Mouse (Mus musculus): ENCODE results near the gene Pla2g2d. TPM values are rescaled to one million over a fixed set of nuclear protein-coding genes. Genes with fewer than 3 reads are reported as not detected.

Pla2g2d gene
- total and polyA plus RNA-seq, 3 experiments, result 0.26 to 2.7 (median 0.55) TPM

DNA sequence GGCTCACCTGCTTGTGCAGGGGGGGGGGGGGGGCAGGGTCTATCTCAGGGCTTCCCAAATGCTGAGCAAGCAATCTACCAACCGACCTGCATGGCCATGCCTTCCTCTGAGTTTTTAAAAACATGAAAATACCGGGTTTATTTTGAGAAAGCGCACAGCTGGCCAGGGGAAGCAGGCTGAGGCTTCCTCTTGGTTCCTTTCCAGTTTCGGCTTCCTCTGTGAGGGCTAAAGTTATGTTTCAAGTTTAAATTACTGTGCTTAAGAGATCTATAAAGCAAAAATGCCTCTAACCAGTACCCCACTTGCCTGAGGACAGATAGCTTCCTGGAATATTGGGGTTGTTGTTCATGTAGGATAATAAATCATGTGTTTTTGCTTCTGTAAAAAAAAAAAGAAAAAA is 10.6 kb downstream of the Pla2g2d start:
- no peak overlapping the region for H3K9ac ChIP-seq (ENCODE audit: low read depth, low read length)
- TF ChIP-seq POLR2A (IDR thresholded peaks at IDR 0.05; ENCODE audit: insufficient read depth, low read depth, low read length), result no peak
- TF ChIP-seq EP300 (IDR thresholded peaks at IDR 0.05; ENCODE audit: insufficient read depth, low read depth, low read length), result no peak
- TF ChIP-seq CTCF (IDR thresholded peaks at IDR 0.05), result no peak
- no peaks in the 10 kb centered on the region for H3K79me2 ChIP-seq (replicated peaks; ENCODE audit: control insufficient read depth, insufficient read depth, low read length)
- H3K27ac ChIP-seq, result no peak overlapping the region
- peaks cover 2% of the 10 kb centered on the region; the same call in 1 of the 2 replicates for H3K4me1 ChIP-seq (ENCODE audit: control insufficient read depth, insufficient read depth, low read length)
- intact Hi-C loops (cut with DNase I), result no loop called here
- no peak overlapping the region for H3K4me3 ChIP-seq
- DNase-seq, result peak in 1 of 2 experiments; percentile 24
- no peaks in the 10 kb centered on the region for H3K36me3 ChIP-seq (ENCODE audit: control insufficient read depth, insufficient read depth, low read length)
- WGBS, result 18% methylated on average over 4 of the region's 4 CpGs
- H3K27me3 ChIP-seq (ENCODE audit: control insufficient read depth, insufficient read depth, low read length), result no peaks in the 10 kb centered on the region

DNA sequence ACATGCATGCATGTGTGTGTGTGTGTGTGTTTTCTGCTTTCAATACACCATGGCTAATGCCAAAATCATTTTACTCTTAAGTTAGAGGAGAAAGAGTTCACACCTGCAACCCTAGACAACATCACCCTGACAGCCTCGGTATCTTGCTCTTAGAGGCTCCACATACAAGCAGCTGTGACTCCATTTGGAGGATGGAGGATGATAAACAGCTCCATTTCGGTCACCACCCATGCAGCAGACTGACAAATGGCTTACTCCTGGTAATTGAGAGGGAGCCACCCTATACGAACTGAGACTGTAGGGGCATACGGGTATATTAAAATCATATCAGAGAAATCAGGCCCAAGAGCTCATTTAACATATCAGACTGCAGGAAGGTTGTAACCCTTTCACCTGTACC is 12.8 kb downstream of the Pla2g2d start:
- peaks cover 2% of the 10 kb centered on the region; the same call in 1 of the 2 replicates for H3K4me1 ChIP-seq (ENCODE audit: control insufficient read depth, insufficient read depth, low read length)
- no peaks in the 10 kb centered on the region for H3K79me2 ChIP-seq (replicated peaks; ENCODE audit: control insufficient read depth, insufficient read depth, low read length)
- WGBS, result 83% methylated on average over 4 of the region's 4 CpGs
- H3K27me3 ChIP-seq (ENCODE audit: control insufficient read depth, insufficient read depth, low read length), result no peaks in the 10 kb centered on the region
- intact Hi-C loops (cut with DNase I), result no loop called here
- no peak overlapping the region for H3K4me3 ChIP-seq
- no peaks in the 10 kb centered on the region for H3K36me3 ChIP-seq (ENCODE audit: control insufficient read depth, insufficient read depth, low read length)
- no peak overlapping the region for H3K9ac ChIP-seq (ENCODE audit: low read depth, low read length)
- DNase-seq, result no peak
- TF ChIP-seq CTCF (IDR thresholded peaks at IDR 0.05) (no peak), EP300 (IDR thresholded peaks at IDR 0.05; ENCODE audit: insufficient read depth, low read depth, low read length) (no peak), POLR2A (IDR thresholded peaks at IDR 0.05; ENCODE audit: insufficient read depth, low read depth, low read length) (no peak)
- H3K27ac ChIP-seq, result no peak overlapping the region

DNA sequence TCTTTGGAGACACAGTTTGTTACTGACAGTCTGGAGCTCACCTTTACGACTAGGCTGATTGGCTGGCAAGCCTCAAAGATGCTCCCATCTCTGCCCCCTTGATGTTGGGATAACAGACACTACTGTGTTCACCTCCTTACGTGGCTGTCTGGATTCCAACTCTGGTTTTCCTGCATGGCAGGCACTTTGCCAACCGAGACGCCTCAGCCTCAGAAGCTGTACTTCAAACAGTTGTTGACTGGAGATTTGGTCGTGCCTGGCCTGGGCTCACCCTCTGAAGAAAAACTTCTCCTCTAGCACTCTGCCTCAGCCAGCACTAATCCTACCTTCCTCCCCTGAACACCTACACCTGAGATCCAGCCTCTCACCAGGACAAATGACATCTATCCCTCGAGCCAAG is 15.9 kb downstream of the Pla2g2d start:
- H3K4me3 ChIP-seq, result no peak overlapping the region
- WGBS, result 55% methylated on average over 6 of the region's 6 CpGs
- H3K79me2 ChIP-seq (replicated peaks; ENCODE audit: control insufficient read depth, insufficient read depth, low read length), result no peaks in the 10 kb centered on the region
- no peak overlapping the region for H3K9ac ChIP-seq (ENCODE audit: low read depth, low read length)
- TF ChIP-seq POLR2A (IDR thresholded peaks at IDR 0.05; ENCODE audit: insufficient read depth, low read depth, low read length), result no peak
- no peak for TF ChIP-seq EP300 (IDR thresholded peaks at IDR 0.05; ENCODE audit: insufficient read depth, low read depth, low read length)
- H3K36me3 ChIP-seq (ENCODE audit: control insufficient read depth, insufficient read depth, low read length), result no peaks in the 10 kb centered on the region
- H3K27ac ChIP-seq, result no peak overlapping the region
- no peaks in the 10 kb centered on the region for H3K27me3 ChIP-seq (ENCODE audit: control insufficient read depth, insufficient read depth, low read length)
- DNase-seq, result no peak
- H3K4me1 ChIP-seq (ENCODE audit: control insufficient read depth, insufficient read depth, low read length), result no peaks in the 10 kb centered on the region
- intact Hi-C loops (cut with DNase I), result no loop called here

DNA sequence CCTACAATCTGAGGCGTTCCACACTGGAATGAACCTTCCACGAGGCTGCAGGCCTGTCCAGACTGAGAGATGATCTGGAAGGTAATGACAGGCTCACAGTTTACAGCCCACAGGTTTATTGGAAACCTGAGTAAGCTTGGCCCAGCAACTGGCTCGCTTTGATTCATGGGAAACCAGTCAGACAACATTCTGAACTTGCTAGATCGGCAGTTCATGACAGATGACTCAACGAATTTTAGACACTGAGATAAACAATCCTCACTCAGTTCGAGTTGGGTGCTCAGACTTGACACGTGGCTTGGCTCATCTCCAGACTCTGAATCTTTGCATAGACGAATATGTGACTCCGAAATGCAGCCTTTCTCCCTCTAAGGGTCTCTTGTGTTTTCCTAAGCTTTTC is 17.1 kb downstream of the Pla2g2d start:
- no peak overlapping the region for H3K4me3 ChIP-seq
- no peaks in the 10 kb centered on the region for H3K27me3 ChIP-seq (ENCODE audit: control insufficient read depth, insufficient read depth, low read length)
- no peak overlapping the region for H3K27ac ChIP-seq
- no peak for TF ChIP-seq POLR2A (IDR thresholded peaks at IDR 0.05; ENCODE audit: insufficient read depth, low read depth, low read length)
- no peak for TF ChIP-seq CTCF (IDR thresholded peaks at IDR 0.05)
- TF ChIP-seq EP300 (IDR thresholded peaks at IDR 0.05; ENCODE audit: insufficient read depth, low read depth, low read length), result no peak
- no peaks in the 10 kb centered on the region for H3K4me1 ChIP-seq (ENCODE audit: control insufficient read depth, insufficient read depth, low read length)
- H3K9ac ChIP-seq (ENCODE audit: low read depth, low read length), result no peak overlapping the region
- WGBS, result 38% methylated on average over 9 of the region's 9 CpGs
- no peaks in the 10 kb centered on the region for H3K79me2 ChIP-seq (replicated peaks; ENCODE audit: control insufficient read depth, insufficient read depth, low read length)
- intact Hi-C loops (cut with DNase I), result no loop called here
- H3K36me3 ChIP-seq (ENCODE audit: control insufficient read depth, insufficient read depth, low read length), result no peaks in the 10 kb centered on the region
- DNase-seq, result no peak

DNA sequence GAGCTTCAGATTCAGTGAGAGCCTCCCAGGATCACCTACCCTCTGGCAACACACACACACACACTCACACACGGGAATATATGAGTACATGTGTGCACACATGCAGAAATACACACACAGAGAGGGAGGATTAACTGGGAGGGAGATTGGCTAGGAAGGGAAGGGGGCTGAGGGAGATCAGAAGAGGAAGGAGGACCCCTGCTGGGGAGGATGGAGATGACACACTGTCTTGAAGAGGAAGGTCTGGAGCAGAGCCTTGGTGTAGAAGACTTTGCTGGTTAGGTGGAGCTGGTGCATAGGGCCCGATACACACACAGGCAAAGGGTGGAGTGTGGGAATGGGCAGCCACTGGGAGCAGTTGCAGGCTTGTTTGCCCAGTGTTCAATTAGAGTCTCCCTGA is 17.7 kb downstream of the Pla2g2d start:
- no peak overlapping the region for H3K4me3 ChIP-seq
- DNase-seq, result no peak
- intact Hi-C loops (cut with DNase I), result loop anchor here (1.0 kb wide), 1 partner anchor 45 kb away; no protein-coding TSS in a partner anchor

DNA sequence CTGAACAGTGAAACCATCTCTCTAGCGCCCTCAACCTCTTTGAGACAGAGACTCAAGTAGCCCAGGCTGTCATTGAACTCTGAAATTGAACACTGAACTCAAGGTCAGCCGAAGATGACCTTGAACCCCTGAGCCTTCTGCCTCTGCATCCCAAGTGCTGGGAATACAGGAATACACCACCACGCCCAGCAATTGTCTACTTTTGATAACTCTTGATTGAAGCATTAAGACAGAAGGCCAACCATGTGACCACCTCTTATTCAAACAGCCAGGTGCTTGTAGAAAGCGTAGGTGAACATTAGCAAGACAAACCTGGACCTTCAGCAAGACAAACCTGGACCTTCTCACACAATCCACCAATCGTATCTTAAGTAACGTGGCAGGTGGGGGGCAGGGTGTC is 18.8 kb downstream of the Pla2g2d start:
- no peaks in the 10 kb centered on the region for H3K4me1 ChIP-seq (ENCODE audit: control insufficient read depth, insufficient read depth, low read length)
- no peak overlapping the region for H3K9ac ChIP-seq (ENCODE audit: low read depth, low read length)
- TF ChIP-seq EP300 (IDR thresholded peaks at IDR 0.05; ENCODE audit: insufficient read depth, low read depth, low read length) (no peak), POLR2A (IDR thresholded peaks at IDR 0.05; ENCODE audit: insufficient read depth, low read depth, low read length) (no peak), CTCF (IDR thresholded peaks at IDR 0.05) (no peak)
- H3K27ac ChIP-seq, result no peak overlapping the region
- WGBS, result 88% methylated on average over 6 of the region's 6 CpGs
- H3K36me3 ChIP-seq (ENCODE audit: control insufficient read depth, insufficient read depth, low read length), result no peaks in the 10 kb centered on the region
- no peaks in the 10 kb centered on the region for H3K27me3 ChIP-seq (ENCODE audit: control insufficient read depth, insufficient read depth, low read length)
- no peaks in the 10 kb centered on the region for H3K79me2 ChIP-seq (replicated peaks; ENCODE audit: control insufficient read depth, insufficient read depth, low read length)
- no peak overlapping the region for H3K4me3 ChIP-seq
- intact Hi-C loops (cut with DNase I), result no loop called here
- DNase-seq, result no peak

More for the DNA sequence above, 17.7 kb downstream of the Pla2g2d start:
- WGBS, result 63% methylated on average over 2 of the region's 2 CpGs
- no peaks in the 10 kb centered on the region for H3K27me3 ChIP-seq (ENCODE audit: control insufficient read depth, insufficient read depth, low read length)
- no peak overlapping the region for H3K9ac ChIP-seq (ENCODE audit: low read depth, low read length)
- TF ChIP-seq CTCF (IDR thresholded peaks at IDR 0.05), result peak; percentile 50
- no peak for TF ChIP-seq EP300 (IDR thresholded peaks at IDR 0.05; ENCODE audit: insufficient read depth, low read depth, low read length)
- H3K79me2 ChIP-seq (replicated peaks; ENCODE audit: control insufficient read depth, insufficient read depth, low read length), result no peaks in the 10 kb centered on the region
- H3K4me1 ChIP-seq (ENCODE audit: control insufficient read depth, insufficient read depth, low read length), result no peaks in the 10 kb centered on the region
- no peaks in the 10 kb centered on the region for H3K36me3 ChIP-seq (ENCODE audit: control insufficient read depth, insufficient read depth, low read length)
- no peak overlapping the region for H3K27ac ChIP-seq

All from heart, adult 2 months (tissue).